Mouse (Mus musculus) stomach, postnatal 0 days (tissue): ENCODE data around the gene Arfgef3. TPM values are rescaled to one million over a fixed set of nuclear protein-coding genes. Genes with fewer than 3 reads are reported as not detected.
"Not testable (repeated sequence)": the region's sequence is repeated elsewhere in the genome, so short reads cannot be mapped to it uniquely, and the experiment has no call there.

ENCODE experiments used
- ATAC-seq: fragments of 200-750 bp; cut with Nextera tagmentation; 2 replicates; pipeline ENCODE4 v1.8.0; 2017; ENCODE audit not compliant: low FRiP score, low TSS enrichment
- DNase-seq: peaks from one replicate; pipeline ENCODE4 v3.0.0-alpha.2; 2016; ENCODE audit warnings: low spot score
- H3K27ac ChIP-seq: fragments of 300-500 bp; sonication (generic); replicated peaks from 2 replicates; pipeline ENCODE4 v1.5.1; 2014; ENCODE audit warnings: mild to moderate bottlenecking, control low read depth
- H3K27me3 ChIP-seq: fragments of 300-500 bp; sonication (generic); 2 replicates; pipeline ENCODE4 v1.6.1; 2014; ENCODE audit warnings: low read length; ENCODE audit not compliant: control insufficient read depth, insufficient read depth
- H3K36me3 ChIP-seq: fragments of 300-500 bp; sonication (generic); 2 replicates; pipeline ENCODE4 v1.6.1; 2014; ENCODE audit warnings: low read length, mixed read lengths; ENCODE audit not compliant: control insufficient read depth, insufficient read depth
- H3K4me1 ChIP-seq: fragments of 300-500 bp; sonication (generic); replicated peaks from 2 replicates; pipeline ENCODE4 v1.6.1; 2014; ENCODE audit warnings: antibody characterized with exemption; ENCODE audit not compliant: control insufficient read depth, insufficient read depth
- H3K4me2 ChIP-seq: fragments of 300-500 bp; sonication (generic); replicated peaks from 2 replicates; pipeline ENCODE4 v1.6.1; 2014; ENCODE audit warnings: low read depth, mild to moderate bottlenecking, control low read depth, moderate library complexity
- H3K4me3 ChIP-seq: fragments of 300-500 bp; sonication (generic); 2 replicates; pipeline ENCODE4 v1.5.1; 2014; ENCODE audit warnings: low read depth, low read length, control low read depth
- H3K9ac ChIP-seq: fragments of 300-500 bp; sonication (generic); 2 replicates; pipeline ENCODE4 v1.6.1; 2014; ENCODE audit warnings: mild to moderate bottlenecking, low read length, control low read depth, mixed read lengths
- H3K9me3 ChIP-seq: fragments of 300-500 bp; sonication (generic); 2 replicates; pipeline ENCODE4 v1.6.1; 2016; ENCODE audit warnings: low read length; ENCODE audit not compliant: control insufficient read depth
- CTCF ChIP-seq: IDR thresholded peaks from 2 replicates; pipeline ENCODE4 v1.5.1; 2016; ENCODE audit warnings: antibody characterized with exemption, low read depth, mild to moderate bottlenecking, moderate library complexity
- EP300 ChIP-seq: optimal IDR thresholded peaks from 2 replicates; pipeline ENCODE3; 2016; ENCODE audit warnings: antibody characterized with exemption
- WGBS: fragments of 180-500 bp; shearing (Covaris S2); extraction: QIAGEN DNeasy Blood & Tissue Kit; methylation state at CpG from one replicate; pipeline ENCODE4 v1.1.7; 2014; 5-methylcytosine and 5-hydroxymethylcytosine counted together
- polyA plus RNA-seq: library from polyadenylated mRNA; unstranded; fragments of >200 nt; fragmentation: Nextera tagmentation; extraction: Ambion mirVana; gene quantifications from 2 replicates; pipeline ENCODE4 v1.2.1, GENCODE M21; 2015

Arfgef3 gene
- polyA plus RNA-seq, 1 experiment from 2014 or later, result 1.8 TPM

- no peak for DNase-seq
- no peak for ATAC-seq
- H3K27me3 ChIP-seq, result no peaks in the 10 kb centered on the region
- H3K4me2 ChIP-seq, result no peak overlapping the region
- TF ChIP-seq CTCF (no peak), EP300 (no peak)
- 86% methylated on average over 6 of the region's 6 CpGs for WGBS
- no peak overlapping the region for H3K27ac ChIP-seq
- no peaks in the 10 kb centered on the region for H3K36me3 ChIP-seq
- no peaks in the 10 kb centered on the region for H3K9me3 ChIP-seq
- no peak overlapping the region for H3K9ac ChIP-seq
- no peak overlapping the region for H3K4me3 ChIP-seq
- H3K4me1 ChIP-seq, result no peaks in the 10 kb centered on the region
Observed at GRCm38 (mm10) chr10:18597601-18598000, 146.1 kb downstream of the Arfgef3 start.

- no peak for DNase-seq
- no peak for ATAC-seq
Observed at GRCm38 (mm10) chr10:18589455-18589854, 154.3 kb downstream of the Arfgef3 start.

DNA sequence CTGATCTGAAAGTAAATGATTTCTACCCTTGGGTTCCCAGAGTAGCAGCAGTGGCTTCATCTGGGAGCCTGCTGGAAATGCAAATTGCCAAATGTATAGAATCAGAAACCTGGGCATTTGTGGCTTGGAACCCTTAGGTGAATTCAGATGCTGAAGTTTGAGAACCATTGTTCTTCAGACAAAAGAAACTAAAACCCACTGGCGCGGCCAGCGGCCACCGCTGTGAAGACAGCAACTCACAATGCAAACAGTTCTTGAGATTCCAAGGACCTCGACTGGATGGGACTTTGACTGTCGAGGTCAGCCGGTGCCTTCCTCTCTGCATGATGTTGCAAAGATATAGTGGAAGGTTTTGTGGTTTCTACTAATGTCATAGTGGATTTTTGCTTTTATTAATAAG lies 159.6 kb downstream of the Arfgef3 start:
- H3K4me1 ChIP-seq, result no peaks in the 10 kb centered on the region
- DNase-seq, result no peak
- H3K4me2 ChIP-seq, result no peak overlapping the region
- H3K9ac ChIP-seq, result no peak overlapping the region
- TF ChIP-seq CTCF (no peak), EP300 (no peak)
- ATAC-seq, result no peak
- no peaks in the 10 kb centered on the region for H3K9me3 ChIP-seq
- H3K36me3 ChIP-seq, result no peaks in the 10 kb centered on the region
- H3K27me3 ChIP-seq, result no peaks in the 10 kb centered on the region
- no peak overlapping the region for H3K4me3 ChIP-seq
- no peak overlapping the region for H3K27ac ChIP-seq
- WGBS, result 40% methylated on average over 7 of the region's 7 CpGs

More at GRCm38 (mm10) chr10:18589455-18589854, 154.3 kb downstream of the Arfgef3 start:
- Histone ChIP-seq H3K4me2 (no peak overlapping the region), H3K27ac (no peak overlapping the region), H3K27me3 (no peaks in the 10 kb centered on the region), H3K9me3 (no peaks in the 10 kb centered on the region), H3K4me3 (no peak overlapping the region), H3K9ac (no peak overlapping the region), H3K36me3 (no peaks in the 10 kb centered on the region; the same call in 1 of the 2 replicates), H3K4me1 (no peaks in the 10 kb centered on the region)
- WGBS, result 88% methylated on average over 5 of the region's 5 CpGs
- TF ChIP-seq EP300 (no peak), CTCF (no peak)

GRCm38 (mm10) chr10:18572581-18572980 lies 171.2 kb downstream of the Arfgef3 start:
- no peaks in the 10 kb centered on the region for H3K9me3 ChIP-seq
- TF ChIP-seq CTCF (peak; percentile 70), EP300 (no peak)
- no peak overlapping the region for H3K9ac ChIP-seq
- no peak for ATAC-seq
- H3K27ac ChIP-seq, result no peak overlapping the region
- H3K27me3 ChIP-seq, result no peaks in the 10 kb centered on the region
- WGBS, result 42% methylated on average over 2 of the region's 2 CpGs
- no peaks in the 10 kb centered on the region for H3K4me1 ChIP-seq
- peak; percentile 31 for DNase-seq
- no peak overlapping the region for H3K4me3 ChIP-seq
- no peaks in the 10 kb centered on the region for H3K36me3 ChIP-seq
- no peak overlapping the region for H3K4me2 ChIP-seq

DNA sequence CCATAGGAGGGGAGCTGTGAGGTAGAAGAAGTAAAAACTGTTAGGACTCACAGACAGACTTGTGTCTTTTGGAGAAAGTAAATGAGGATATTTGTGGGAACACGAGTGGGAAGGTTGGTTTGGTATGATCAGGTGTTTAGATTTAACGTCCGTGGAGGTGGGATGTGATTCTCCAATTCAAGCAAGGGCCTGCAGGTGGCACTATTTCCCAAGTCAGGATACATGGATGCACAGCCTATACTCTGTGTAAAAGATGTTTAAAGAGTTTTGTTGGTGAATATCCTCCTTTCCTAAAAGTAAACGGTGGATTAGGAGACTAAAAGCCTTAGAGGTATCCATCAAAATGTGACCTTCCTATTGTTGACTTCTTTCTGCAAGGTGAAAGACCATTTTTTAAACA lies 180.8 kb downstream of the Arfgef3 start:
- Histone ChIP-seq H3K27ac (no peak overlapping the region), H3K9me3 (no peaks in the 10 kb centered on the region), H3K4me1 (no peaks in the 10 kb centered on the region), H3K27me3 (no peaks in the 10 kb centered on the region), H3K4me3 (no peak overlapping the region), H3K36me3 (no peaks in the 10 kb centered on the region), H3K9ac (no peak overlapping the region), H3K4me2 (no peak overlapping the region)
- DNase-seq (peak; percentile 64), ATAC-seq (no peak)
- no peak for TF ChIP-seq EP300
- TF ChIP-seq CTCF, result peak; percentile 84
- 5% methylated on average over 4 of the region's 4 CpGs for WGBS

DNA sequence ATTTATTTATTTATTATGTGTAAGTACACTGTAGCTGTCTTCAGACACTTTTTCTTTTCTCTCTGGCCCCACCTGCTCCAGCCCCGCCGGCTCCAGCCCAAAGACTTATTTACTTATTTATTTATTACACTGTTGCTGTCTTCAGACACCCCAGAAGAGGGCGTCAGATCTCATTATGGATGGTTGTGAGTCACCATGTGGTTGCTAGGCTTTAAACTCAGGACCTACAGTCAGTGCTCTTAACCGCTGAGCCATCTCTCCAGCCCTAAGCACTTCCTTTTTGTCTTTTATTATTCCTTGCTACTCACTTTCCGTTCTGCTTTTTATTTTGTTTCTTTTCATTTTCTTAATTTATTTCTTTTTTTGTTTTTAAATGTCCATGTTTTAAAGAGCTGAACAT lies 182.3 kb downstream of the Arfgef3 start:
- TF ChIP-seq EP300, result no peak
- peak; percentile 20; the same call in 1 of the 2 replicates for TF ChIP-seq CTCF
- H3K4me2 ChIP-seq, result no peak overlapping the region
- DNase-seq (no peak), ATAC-seq (no peak)
- no peak overlapping the region for H3K4me3 ChIP-seq
- WGBS, result 51% methylated on average over 5 of the region's 5 CpGs
- H3K9ac ChIP-seq, result no peak overlapping the region
- no peak overlapping the region for H3K27ac ChIP-seq
- no peaks in the 10 kb centered on the region for H3K4me1 ChIP-seq
- H3K27me3 ChIP-seq, result no peaks in the 10 kb centered on the region
- H3K9me3 ChIP-seq, result no peaks in the 10 kb centered on the region
- H3K36me3 ChIP-seq, result no peaks in the 10 kb centered on the region

DNA sequence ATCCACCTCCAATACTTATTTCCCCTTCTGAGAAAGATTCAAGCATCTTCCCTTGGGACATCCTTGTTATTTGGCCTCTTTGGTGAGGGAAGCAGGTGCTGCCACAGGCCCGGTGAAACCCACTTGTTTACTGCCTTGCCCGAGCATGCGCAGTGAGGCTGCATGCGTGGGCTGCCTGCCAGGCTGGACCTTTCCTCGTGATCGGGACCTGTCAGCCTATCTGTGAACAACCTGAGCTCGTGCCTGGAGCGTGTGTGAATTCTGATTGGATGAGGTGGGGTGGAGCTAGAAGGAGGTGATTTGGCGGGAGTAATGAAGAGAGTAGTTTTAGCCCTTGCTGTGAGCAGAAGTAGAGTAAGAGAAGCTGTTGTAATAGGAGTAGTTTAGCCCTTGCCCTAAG lies 184.7 kb downstream of the Arfgef3 start:
- not testable (repeated sequence) for ATAC-seq, H3K36me3 ChIP-seq
- WGBS, result 80% methylated on average over 9 of the region's 9 CpGs

More for the DNA sequence above, 184.7 kb downstream of the Arfgef3 start:
- not testable (repeated sequence) for H3K9me3 ChIP-seq, DNase-seq, H3K4me2 ChIP-seq, H3K27me3 ChIP-seq, H3K4me1 ChIP-seq, H3K9ac ChIP-seq, H3K27ac ChIP-seq, H3K4me3 ChIP-seq
